Mouse (Mus musculus) myocyte (in vitro differentiated cells): ENCODE results near the gene Dlx2. TPM values are rescaled to one million over a fixed set of nuclear protein-coding genes. Genes with fewer than 3 reads are reported as not detected.

Experiments used
- H3K27me3 ChIP-seq: one replicate; pipeline ENCODE4 v1.6.1; 2011; ENCODE audit not compliant: control insufficient read depth, insufficient read depth, insufficient read length
- H3K36me3 ChIP-seq: one replicate; pipeline ENCODE4 v1.6.1; 2011; ENCODE audit not compliant: control insufficient read depth, insufficient read depth
- H3K4me2 ChIP-seq: one replicate; pipeline ENCODE4 v1.6.1; 2011; ENCODE audit warnings: low read depth, control low read depth
- H3K4me3 ChIP-seq: one replicate; pipeline ENCODE4 v1.5.1; 2011; ENCODE audit warnings: mild to moderate bottlenecking, control low read depth, moderate library complexity
- H3K79me2 ChIP-seq: one replicate; pipeline ENCODE4 v1.6.1; 2011; ENCODE audit not compliant: control insufficient read depth, insufficient read depth
- H3ac ChIP-seq: one replicate; pipeline ENCODE4 v1.6.1; 2011; ENCODE audit not compliant: control insufficient read depth, insufficient read length
- CEBPB ChIP-seq: IDR thresholded peaks from 2 replicates; pipeline ENCODE4 v1.6.1; 2011; ENCODE audit warnings: mild to moderate bottlenecking, moderate library complexity; ENCODE audit not compliant: poor library complexity, insufficient read depth, severe bottlenecking
- E2F4 ChIP-seq: IDR thresholded peaks from one replicate; pipeline ENCODE4 v1.6.1; 2011; ENCODE audit warnings: mild to moderate bottlenecking, control low read depth, moderate library complexity; ENCODE audit not compliant: insufficient read depth
- MAX ChIP-seq: IDR thresholded peaks from one replicate; pipeline ENCODE4 v1.6.1; 2011; ENCODE audit warnings: low read depth, mild to moderate bottlenecking, control low read depth
- MYOD1 ChIP-seq, 3 experiments: IDR thresholded peaks; one replicate each; pipeline ENCODE4 v1.6.1; 2011; ENCODE audit warnings: control low read depth in 2 of 3, low read depth in 2 of 3, mild to moderate bottlenecking in 2 of 3, moderate library complexity in 1 of 3; ENCODE audit not compliant: insufficient read length in 2 of 3, control insufficient read depth in 1 of 3
- MYOG ChIP-seq, 3 experiments: IDR thresholded peaks; one replicate each; pipeline ENCODE4 v1.6.1; 2011; ENCODE audit warnings: control low read depth in 2 of 3, low read depth in 2 of 3, mild to moderate bottlenecking in 2 of 3; ENCODE audit not compliant: insufficient read length in 2 of 3, control insufficient read depth in 1 of 3, insufficient read depth in 1 of 3
- POLR2A ChIP-seq: IDR thresholded peaks from one replicate; pipeline ENCODE4 v1.6.1; 2011; ENCODE audit warnings: low read depth, mild to moderate bottlenecking, control low read depth, moderate library complexity; ENCODE audit not compliant: insufficient read length
- REST ChIP-seq: IDR thresholded peaks from one replicate; pipeline ENCODE4 v1.6.1; 2011; ENCODE audit warnings: mild to moderate bottlenecking, control low read depth, moderate library complexity; ENCODE audit not compliant: insufficient read depth, insufficient read length
- SRF ChIP-seq: IDR thresholded peaks from one replicate; pipeline ENCODE4 v1.6.1; 2011; ENCODE audit warnings: low read depth; ENCODE audit not compliant: control insufficient read depth, insufficient read length
- TCF12 ChIP-seq: IDR thresholded peaks from one replicate; pipeline ENCODE4 v1.6.1; 2011; ENCODE audit warnings: mild to moderate bottlenecking, control low read depth; ENCODE audit not compliant: poor library complexity, insufficient read depth, severe bottlenecking
- TCF3 ChIP-seq: IDR thresholded peaks from one replicate; pipeline ENCODE4 v1.6.1; 2011; ENCODE audit warnings: low read depth, control low read depth; ENCODE audit not compliant: insufficient read length
- USF1 ChIP-seq: IDR thresholded peaks from one replicate; pipeline ENCODE4 v1.6.1; 2011; ENCODE audit warnings: low read depth, mild to moderate bottlenecking, control low read depth, moderate library complexity
- polyA plus RNA-seq: library from polyadenylated mRNA; unstranded; fragments of >200 nt; fragmentation: generic; extraction: Trizol; gene quantifications from one replicate; pipeline ENCODE4 v1.2.1, GENCODE M21; 2012; ENCODE audit warnings: missing spikeins

Dlx2 gene
- polyA plus RNA-seq, 1 experiment: 1.7 TPM

GRCm38 (mm10) chr2:71494503-71494902 lies 52.1 kb downstream of the Dlx2 start:
- H3K4me2 ChIP-seq: no peak overlapping the region
- TF ChIP-seq POLR2A (no peak), USF1 (no peak), CEBPB (no peak), MYOD1 (IDR thresholded peaks at IDR 0.05; ENCODE audit: control insufficient read depth in 1 of 3, insufficient read length in 2 of 3, low read depth in 2 of 3) (no peak), SRF (no peak), E2F4 (no peak), MYOG (IDR thresholded peaks at IDR 0.05; ENCODE audit: control insufficient read depth in 1 of 3, insufficient read depth in 1 of 3, insufficient read length in 2 of 3, low read depth in 2 of 3) (no peak), TCF12 (no peak), MAX (no peak), REST (no peak), TCF3 (no peak)
- H3K79me2 ChIP-seq: no peaks in the 10 kb centered on the region
- H3K27me3 ChIP-seq: no peaks in the 10 kb centered on the region
- H3K36me3 ChIP-seq: no peaks in the 10 kb centered on the region
- no peak overlapping the region for H3K4me3 ChIP-seq
- no peak overlapping the region for H3ac ChIP-seq

Other genes starting within 250 kb of the Dlx2 start
- 40.7 TPM for gene Slc25a12, start 179.0 kb downstream of the Dlx2 start, polyA plus RNA-seq
- gene Hat1, start 157.8 kb downstream of the Dlx2 start, polyA plus RNA-seq: 16.0 TPM
- gene Metap1d, start 93.5 kb downstream of the Dlx2 start, polyA plus RNA-seq: 7.3 TPM
- gene Dlx1, start 18.6 kb downstream of the Dlx2 start, polyA plus RNA-seq: 0.64 TPM
- gene Itga6, start 198.9 kb upstream of the Dlx2 start, polyA plus RNA-seq: 50.4 TPM